Comparison of ENCODE assay signal across 12 mouse cellular contexts in the genomic region with DNA sequence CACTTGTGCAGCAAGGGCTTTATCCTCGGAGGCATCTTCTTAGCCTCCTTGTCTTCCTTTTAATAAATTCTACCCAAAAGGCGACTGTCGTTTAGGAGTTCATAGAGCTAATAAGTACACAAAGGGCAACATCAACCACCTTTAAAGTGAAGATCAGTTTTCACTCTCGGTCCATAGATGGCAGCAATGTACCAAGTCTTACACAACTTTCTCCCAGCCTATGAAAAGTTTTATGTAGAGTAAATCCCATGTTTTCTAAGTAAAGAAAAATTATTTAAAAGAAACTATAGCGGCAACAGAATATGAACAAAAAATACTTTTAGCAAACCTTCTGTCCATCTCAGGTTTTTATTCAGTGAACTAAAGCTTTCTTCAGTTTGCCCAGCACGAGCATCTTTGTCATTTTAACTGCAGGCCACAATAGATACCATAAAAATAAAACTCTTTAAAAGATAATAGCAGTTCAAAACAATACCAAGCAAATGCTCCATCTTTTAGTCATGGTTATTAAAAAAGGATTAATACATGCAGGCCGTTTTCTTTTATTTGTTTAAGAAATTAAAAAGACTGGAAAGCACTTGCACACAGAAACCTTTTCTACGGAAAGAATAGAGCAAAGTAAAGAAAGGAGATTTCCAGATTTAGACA.
DNase-seq lines count a peak whose midpoint lies in the region; ATAC-seq and TF ChIP-seq lines count a peak whose summit lies in the region.
"Had no signal": no experiment of that assay in that cellular context is flagged by ENCODE, and none has a peak within 500 bp of the region (broad histone marks: within the 10 kb centered on the region; RNA-seq: fewer than 3 reads in every experiment).

No protein-coding gene starts in this region.

- no peak for TF ChIP-seq EP300 in CH12.LX (IDR thresholded peaks at IDR 0.05; ENCODE audit: low read length)

- H3K4me1 ChIP-seq in intestine, postnatal 0 days (replicated peaks; ENCODE audit: control insufficient read depth, insufficient read depth, low read length) = no peaks in the 10 kb centered on the region
- no peaks in the 10 kb centered on the region for H3K4me1 ChIP-seq in intestine, embryonic 15.5 days (replicated peaks)
- no peaks in the 10 kb centered on the region for H3K4me1 ChIP-seq in CH12.LX (ENCODE audit: control insufficient read depth in 1 of 2, insufficient read depth in 2 of 2)
- H3K4me1 ChIP-seq: liver, embryonic 13.5 days; neural tube, embryonic 13.5 days had no signal

- no peak for ATAC-seq in intestine, postnatal 0 days
- no peak for ATAC-seq in intestine, embryonic 15.5 days

- peak; percentile 67 for TF ChIP-seq CTCF in intestine, postnatal 0 days (IDR thresholded peaks at IDR 0.05; ENCODE audit: low read depth)
- no peak for TF ChIP-seq CTCF in CH12.LX (conservative IDR thresholded peaks at IDR 0.05 in 1 of 2, IDR thresholded peaks at IDR 0.05 in 1 of 2; ENCODE audit: low read depth in 2 of 2, low read length in 2 of 2)

- WGBS in intestine, postnatal 0 days = 45% methylated on average over 8 of the region's 8 CpGs
- 45% methylated on average over 8 of the region's 8 CpGs for WGBS in intestine, embryonic 15.5 days

- DNase-seq in CH12.LX (ENCODE audit: extremely low read depth) (no peak), adipocyte (ENCODE audit: low spot score) (peak; percentile 34)
- DNase-seq in mesoderm, embryonic 11.5 days (ENCODE audit: low read depth, low spot score) = peak; percentile 11
- no peak for DNase-seq in urinary bladder, postnatal 10 days (ENCODE audit: low spot score)
- no peak for DNase-seq in cerebellum, adult 9-10 months
- DNase-seq in thymus, postnatal 25 days = no peak
- DNase-seq: cerebellum, postnatal 25 days; gastrocnemius, postnatal 25 days; liver, embryonic 13.5 days had no signal

- H3K36me3 ChIP-seq in intestine, postnatal 0 days (ENCODE audit: control insufficient read depth, insufficient read depth) = no peaks in the 10 kb centered on the region
- H3K36me3 ChIP-seq in intestine, embryonic 15.5 days = no peaks in the 10 kb centered on the region
- no peaks in the 10 kb centered on the region for H3K36me3 ChIP-seq in CH12.LX (replicated peaks in 1 of 2; ENCODE audit: control insufficient read depth in 1 of 2, insufficient read depth in 1 of 2, low read length in 1 of 2)
- H3K36me3 ChIP-seq: liver, embryonic 13.5 days; neural tube, embryonic 13.5 days had no signal

- no peak for TF ChIP-seq POLR2A in CH12.LX (IDR thresholded peaks at IDR 0.05; ENCODE audit: low read depth, low read length)

- no peak overlapping the region for H3K4me3 ChIP-seq in intestine, postnatal 0 days (ENCODE audit: low read depth, low read length)
- H3K4me3 ChIP-seq in intestine, embryonic 15.5 days (replicated peaks) = no peak overlapping the region
- H3K4me3 ChIP-seq in CH12.LX (replicated peaks in 1 of 3; ENCODE audit: low read depth in 2 of 3, low read length in 2 of 3, poor library complexity in 1 of 3) = no peak overlapping the region
- H3K4me3 ChIP-seq: liver, embryonic 13.5 days; neural tube, embryonic 13.5 days had no signal

- no peak overlapping the region for H3K4me2 ChIP-seq in intestine, postnatal 0 days (replicated peaks; ENCODE audit: low read depth)
- no peak overlapping the region for H3K4me2 ChIP-seq in intestine, embryonic 15.5 days (replicated peaks)
- no peak overlapping the region for H3K4me2 ChIP-seq in CH12.LX (ENCODE audit: insufficient read depth, low read depth, poor library complexity, severe bottlenecking)
- H3K4me2 ChIP-seq: liver, embryonic 13.5 days; neural tube, embryonic 13.5 days had no signal

- H3K9me3 ChIP-seq in intestine, postnatal 0 days (ENCODE audit: control insufficient read depth) = no peaks in the 10 kb centered on the region
- no peaks in the 10 kb centered on the region for H3K9me3 ChIP-seq in intestine, embryonic 15.5 days
- H3K9me3 ChIP-seq in CH12.LX (replicated peaks; ENCODE audit: low read length) = peaks cover 10% of the 10 kb centered on the region
- H3K9me3 ChIP-seq: liver, embryonic 13.5 days; neural tube, embryonic 13.5 days had no signal

- no peak overlapping the region for H3K27ac ChIP-seq in intestine, postnatal 0 days (ENCODE audit: low read depth, low read length)
- H3K27ac ChIP-seq in intestine, embryonic 15.5 days = no peak overlapping the region
- H3K27ac ChIP-seq in CH12.LX (ENCODE audit: insufficient read depth, low read depth) = no peak overlapping the region
- H3K27ac ChIP-seq: liver, embryonic 13.5 days; neural tube, embryonic 13.5 days had no signal

- no peak overlapping the region for H3K9ac ChIP-seq in intestine, postnatal 0 days (ENCODE audit: low read depth, low read length)
- H3K9ac ChIP-seq in intestine, embryonic 15.5 days = no peak overlapping the region
- no peak overlapping the region for H3K9ac ChIP-seq in CH12.LX (ENCODE audit: insufficient read depth, low read depth)
- H3K9ac ChIP-seq: liver, embryonic 13.5 days; neural tube, embryonic 13.5 days had no signal

- peak; percentile 33 for TF ChIP-seq RAD21 in CH12.LX (IDR thresholded peaks at IDR 0.05; ENCODE audit: low read depth, low read length)

- in situ Hi-C loops in CH12.LX (cut with MboI; ENCODE audit: low pct_ligation_motif_present, low pct_unique_long_range_greater_than_20kb, low sequenced_read_pairs) = no loop called here

- dilution Hi-C loops in CH12.LX (cut with MboI; ENCODE audit: extremely low pct_ligation_motif_present, extremely low pct_unique_long_range_greater_than_20kb, low sequenced_read_pairs) = no loop called here

- H3K27me3 ChIP-seq in intestine, postnatal 0 days (replicated peaks; ENCODE audit: control insufficient read depth, insufficient read depth, low read length) = no peaks in the 10 kb centered on the region
- no peaks in the 10 kb centered on the region for H3K27me3 ChIP-seq in intestine, embryonic 15.5 days (replicated peaks)
- no peaks in the 10 kb centered on the region for H3K27me3 ChIP-seq in CH12.LX (replicated peaks)
- H3K27me3 ChIP-seq: liver, embryonic 13.5 days; neural tube, embryonic 13.5 days had no signal

- H3K79me2 ChIP-seq in CH12.LX (replicated peaks; ENCODE audit: control insufficient read depth, extremely low read depth, insufficient read depth, poor library complexity, severe bottlenecking) = no peaks in the 10 kb centered on the region

TF ChIP-seq in CH12.LX, 34 proteins besides CTCF, POLR2A, EP300 and RAD21:
- no peak for TF ChIP-seq GABPA (IDR thresholded peaks at IDR 0.05; ENCODE audit: insufficient replicate concordance, low read depth, low read length)
- TF ChIP-seq TBP (conservative IDR thresholded peaks at IDR 0.05; ENCODE audit: low read depth, low read length) = no peak
- TF ChIP-seq RCOR1 (conservative IDR thresholded peaks at IDR 0.05; ENCODE audit: low read depth, low read length) = no peak
- no peak for TF ChIP-seq MAFK (IDR thresholded peaks at IDR 0.05; ENCODE audit: insufficient replicate concordance, low read length)
- TF ChIP-seq SIN3A (IDR thresholded peaks at IDR 0.05; ENCODE audit: low read length) = no peak
- TF ChIP-seq ZKSCAN1 (IDR thresholded peaks at IDR 0.05; ENCODE audit: borderline replicate concordance, low read depth, low read length) = no peak
- TF ChIP-seq NELFE (IDR thresholded peaks at IDR 0.05; ENCODE audit: low read depth, low read length) = no peak
- no peak for TF ChIP-seq ELF1 (IDR thresholded peaks at IDR 0.05; ENCODE audit: low read depth, low read length)
- TF ChIP-seq MYC (IDR thresholded peaks at IDR 0.05; ENCODE audit: low read depth, low read length) = no peak
- TF ChIP-seq NRF1 (IDR thresholded peaks at IDR 0.05; ENCODE audit: low read depth, low read length) = no peak
TF ChIP-seq in CH12.LX: peak in this region for 0.

Comparison
In these comparisons a context has a peak if more than half of its experiments do, and no peak if none do; other contexts are left out.
1. DNase-seq: peak in adipocyte (single experiment) and mesoderm, embryonic 11.5 days (single experiment); none in CH12.LX (single experiment), urinary bladder, postnatal 10 days (single experiment), cerebellum, adult 9-10 months (single experiment) and thymus, postnatal 25 days (single experiment).